Mouse (Mus musculus) gastrocnemius, adult 2 months (tissue): ENCODE results near the gene Gnb2. TPM values are rescaled to one million over a fixed set of nuclear protein-coding genes. Genes with fewer than 3 reads are reported as not detected.
A peak's percentile ranks its signal among the peaks of the same experiment; 100 is the strongest.

Source experiments
- DNase-seq: peaks from one replicate; pipeline ENCODE4 v3.0.0; 2022
- H3K27ac ChIP-seq: fragments of 200-600 bp; 2 replicates; pipeline ENCODE4 v1.8.1; 2022; ENCODE audit warnings: mild to moderate bottlenecking
- H3K4me3 ChIP-seq: fragments of 200-600 bp; 2 replicates; pipeline ENCODE4 v1.8.1; 2022; ENCODE audit warnings: mild to moderate bottlenecking, moderate library complexity
- CTCF ChIP-seq: fragments of 200-600 bp; IDR thresholded peaks from 2 replicates; pipeline ENCODE4 v1.8.1; 2022; ENCODE audit warnings: antibody characterized with exemption, mild to moderate bottlenecking, moderate library complexity
- intact Hi-C: fragments of 180-260 bp; cut with DNase I; formaldehyde crosslinking; loops from one replicate; pipeline ENCODE4 v1.15.1; 2025
- long read RNA-seq, 2 experiments: library from polyadenylated mRNA; stranded (forward); transcript quantifications; one replicate each; pipeline ENCODE4 v2.0.0; 2021
- total RNA-seq, 2 experiments: library from RNA; stranded (reverse); gene quantifications; 2 replicates each; pipeline ENCODE4 v1.2.3; 2021

Gene Gnb2
- 100 to 1,000 TPM; 118 to 148 TPM for total RNA-seq
- long read RNA-seq, experiment 1, transcript Gnb2-201 (10 exons, 1,860 nt), result major isoform, 46 of 54 reads
- long read RNA-seq, experiment 1, partial matches to known transcripts, result 1 of 54 reads
- long read RNA-seq, experiment 1, other reads (novel, unspliced or antisense), result 7 of 54 reads
- long read RNA-seq, experiment 2, transcript Gnb2-201 (10 exons, 1,860 nt), result major isoform, 63 of 69 reads
- long read RNA-seq, experiment 2, partial matches to known transcripts, result 2 of 69 reads
- long read RNA-seq, experiment 2, other reads (novel, unspliced or antisense), result 2 of 69 reads

- H3K27ac ChIP-seq, result peak within 1 kb of the TSS; percentile 98
- H3K4me3 ChIP-seq, result peak within 1 kb of the TSS; percentile 94
- intact Hi-C loops, result loop anchor here (1.0 to 5.0 kb wide), 4 partner anchors 31 to 639 kb away; partner anchors contain the start of genes Ap4m1, Mcm7, Mospd3 and Pop7
- peak; percentile 7; the same call in 1 of the 2 replicates for TF ChIP-seq CTCF
- DNase-seq, result peak; percentile 99
These were observed at the start of gene Gnb2, which contains the start of gene Epo for GRCm38 (mm10) chr5:137533117-137533827. TSS of gene Gnb2 (minus strand) at chr5:137533510. TSS of gene Epo (minus strand) at chr5:137533242.

GRCm38 (mm10) chr5:137582702-137583101 lies 49.4 kb upstream of the Gnb2 start:
- no peak for DNase-seq
- TF ChIP-seq CTCF, result no peak
- Histone ChIP-seq H3K27ac (no peak overlapping the region), H3K4me3 (no peak overlapping the region)
- intact Hi-C loops, result loop anchor here (5.0 kb wide), 1 partner anchor 175 kb away; no protein-coding TSS in a partner anchor

- no peak for DNase-seq
- intact Hi-C loops, result loop anchor here (5.0 kb wide), 1 partner anchor 177 kb away; no protein-coding TSS in a partner anchor
- no peak for TF ChIP-seq CTCF
- H3K4me3 ChIP-seq, result no peak overlapping the region
- H3K27ac ChIP-seq, result no peak overlapping the region
These were observed 46.9 kb upstream of the Gnb2 start for GRCm38 (mm10) chr5:137580246-137580645.

- DNase-seq, result peak; percentile 65
- H3K4me3 ChIP-seq, result peak overlapping the region; percentile 61
- intact Hi-C loops, result no loop called here
These were observed 41.2 kb upstream of the Gnb2 start for GRCm38 (mm10) chr5:137574470-137574901.

GRCm38 (mm10) chr5:137570691-137571586 lies 37.6 kb upstream of the Gnb2 start:
- no peak for DNase-seq
- intact Hi-C loops, result no loop called here
- Histone ChIP-seq H3K4me3 (no peak overlapping the region), H3K27ac (no peak overlapping the region)
- TF ChIP-seq CTCF, result no peak

More at GRCm38 (mm10) chr5:137574470-137574901, 41.2 kb upstream of the Gnb2 start:
- H3K27ac ChIP-seq, result no peak overlapping the region
- peak; percentile 46 for TF ChIP-seq CTCF

GRCm38 (mm10) chr5:137570181-137570580 lies 36.9 kb upstream of the Gnb2 start:
- no peak for TF ChIP-seq CTCF
- DNase-seq, result no peak
- intact Hi-C loops, result no loop called here
- H3K27ac ChIP-seq, result no peak overlapping the region
- no peak overlapping the region for H3K4me3 ChIP-seq

GRCm38 (mm10) chr5:137569665-137570064 lies 36.4 kb upstream of the Gnb2 start, which contains the start of gene Tfr2:
TSS of gene Tfr2 (plus strand) at chr5:137569840.
- DNase-seq, result peak; percentile 50
- H3K27ac ChIP-seq, result no peak within 1 kb of the TSS
- peak within 1 kb of the TSS; percentile 36; the same call in 1 of the 2 replicates for H3K4me3 ChIP-seq
- intact Hi-C loops, result no loop called here
- no peak for TF ChIP-seq CTCF

- peak overlapping the region; percentile 36; the same call in 1 of the 2 replicates for H3K4me3 ChIP-seq
- H3K27ac ChIP-seq, result no peak overlapping the region
- no peak for TF ChIP-seq CTCF
- intact Hi-C loops, result no loop called here
- DNase-seq, result no peak
These were observed 35.7 kb upstream of the Gnb2 start for GRCm38 (mm10) chr5:137569031-137569430.

- no peak for TF ChIP-seq CTCF
- Histone ChIP-seq H3K27ac (no peak overlapping the region), H3K4me3 (no peak overlapping the region)
- no peak for DNase-seq
- intact Hi-C loops, result no loop called here
These were observed 35.0 kb upstream of the Gnb2 start for GRCm38 (mm10) chr5:137568223-137568798.

GRCm38 (mm10) chr5:137566416-137566815 lies 33.1 kb upstream of the Gnb2 start:
- intact Hi-C loops, result no loop called here
- H3K4me3 ChIP-seq, result no peak overlapping the region
- DNase-seq, result no peak
- TF ChIP-seq CTCF, result no peak
- H3K27ac ChIP-seq, result no peak overlapping the region

GRCm38 (mm10) chr5:137565744-137566143 lies 32.4 kb upstream of the Gnb2 start:
- intact Hi-C loops, result no loop called here
- TF ChIP-seq CTCF, result no peak
- Histone ChIP-seq H3K4me3 (no peak overlapping the region), H3K27ac (no peak overlapping the region)
- DNase-seq, result no peak

GRCm38 (mm10) chr5:137562965-137563364 lies 29.7 kb upstream of the Gnb2 start:
- Histone ChIP-seq H3K4me3 (no peak overlapping the region), H3K27ac (no peak overlapping the region)
- no peak for DNase-seq
- intact Hi-C loops, result no loop called here
- no peak for TF ChIP-seq CTCF
